8 mouse cellular contexts compared by ENCODE assay signal in genomic region chr8:123628253-123628967, GRCm38 (mm10). TPM values are rescaled to one million over a fixed set of nuclear protein-coding genes. Genes with fewer than 3 reads are reported as not detected.
A peak's percentile ranks its signal among the peaks of the same experiment; 100 is the strongest.
DNase-seq lines count a peak whose midpoint lies in the region; ATAC-seq lines count a peak whose summit lies in the region.

No protein-coding gene starts in this region.

- H3K9me3 ChIP-seq in stomach, embryonic 15.5 days = no peaks in the 10 kb centered on the region

- WGBS in stomach, embryonic 15.5 days = 3% methylated on average over 8 of the region's 8 CpGs

- H3K27ac ChIP-seq in brown adipose tissue, adult 24 weeks (replicated peaks; ENCODE audit: low read depth, low read length) = no peak overlapping the region
- H3K27ac ChIP-seq in stomach, embryonic 15.5 days = no peak overlapping the region

- H3K4me1 ChIP-seq in brown adipose tissue, adult 24 weeks (ENCODE audit: control insufficient read depth, insufficient read depth, insufficient read length, low read length) = no peaks in the 10 kb centered on the region
- H3K4me1 ChIP-seq in stomach, embryonic 15.5 days = peaks cover 10% of the 10 kb centered on the region

- peak; percentile 49 for DNase-seq in ovary, postnatal 14 days (ENCODE audit: low spot score)
- no peak for DNase-seq in ovary, adult 18-20 months (ENCODE audit: low spot score)
- DNase-seq in layer of hippocampus, postnatal 10 days (ENCODE audit: low spot score in 2 of 2) = peak; percentile 41 to 54
- DNase-seq in mesoderm, embryonic 11.5 days (ENCODE audit: low read depth, low spot score) = peak; percentile 56

- peak overlapping the region; percentile 67 for H3K4me2 ChIP-seq in stomach, embryonic 15.5 days

- H3K4me3 ChIP-seq in brown adipose tissue, adult 24 weeks (ENCODE audit: insufficient read depth, low read depth, low read length) = peak overlapping the region; percentile 34
- peak overlapping the region; percentile 30 for H3K4me3 ChIP-seq in stomach, embryonic 15.5 days (replicated peaks)

- peak; percentile 39; the same call in 1 of the 2 replicates for ATAC-seq in erythroblast, adult 5-6 weeks (replicated peaks; ENCODE audit: low FRiP score, poor library complexity, severe bottlenecking)
- ATAC-seq in hematopoietic stem cell, adult 5-6 weeks (replicated peaks in 1 of 2; ENCODE audit: insufficient read depth in 1 of 2, low FRiP score in 2 of 2, low TSS enrichment in 1 of 2, low read depth in 1 of 2, poor library complexity in 2 of 2, severe bottlenecking in 2 of 2) = peak; percentile 49 to 60; a peak in 2 of 4 replicates
- peak; percentile 21; the same call in 1 of the 2 replicates for ATAC-seq in stomach, embryonic 15.5 days (ENCODE audit: insufficient read depth, low FRiP score, low read depth)

- peaks cover 21% of the 10 kb centered on the region for H3K27me3 ChIP-seq in stomach, embryonic 15.5 days (replicated peaks)

- no peaks in the 10 kb centered on the region for H3K36me3 ChIP-seq in stomach, embryonic 15.5 days

- H3K9ac ChIP-seq in stomach, embryonic 15.5 days = no peak overlapping the region

RNA-seq across cellular contexts. Expression of gene Rhou, which starts 25.3 kb away (rescaled TPM):
- 14.6 and 17.3 TPM in 2 replicates for polyA plus RNA-seq in brown adipose tissue, adult 24 weeks (2012; ENCODE audit: insufficient read depth, insufficient read length, missing spikeins)
- total RNA-seq in erythroblast, adult 5-6 weeks (2015; ENCODE audit: low replicate concordance) = 6.9 and 9.0 TPM in 2 replicates
- total RNA-seq in erythroblast, adult 5-6 weeks (2017; ENCODE audit: low replicate concordance) = 9.6 and 9.8 TPM in 2 replicates
- total RNA-seq in hematopoietic stem cell, adult 5-6 weeks (2017) = 2.2 and 3.9 TPM in 2 replicates
- 10 to 100 TPM; 36.9 to 39.6 TPM for total RNA-seq in layer of hippocampus, postnatal 10 days (2021)
- 8.9 and 9.6 TPM in 2 replicates for polyA plus RNA-seq in stomach, embryonic 15.5 days (2015; fragmentation: Nextera tagmentation; extraction: Ambion mirVana)
